Mouse (Mus musculus) neural tube, embryonic 14.5 days (tissue): ENCODE results near the gene Klf3. TPM values are rescaled to one million over a fixed set of nuclear protein-coding genes. Genes with fewer than 3 reads are reported as not detected.
A peak's percentile ranks its signal among the peaks of the same experiment; 100 is the strongest.

Experiments used
- ATAC-seq: fragments of 200-750 bp; cut with Nextera tagmentation; 2 replicates; pipeline ENCODE4 v1.8.0; 2017; ENCODE audit warnings: low read depth, mild to moderate bottlenecking, moderate TSS enrichment, moderate library complexity
- H3K27ac ChIP-seq: fragments of 300-500 bp; sonication (generic); 2 replicates; pipeline ENCODE4 v1.5.1; 2014; ENCODE audit warnings: low read depth, mild to moderate bottlenecking, control low read depth, low read length, moderate library complexity, mixed read lengths
- H3K27me3 ChIP-seq: fragments of 300-500 bp; sonication (generic); 2 replicates; pipeline ENCODE4 v1.6.1; 2014; ENCODE audit warnings: low read length; ENCODE audit not compliant: control insufficient read depth, insufficient read depth
- H3K36me3 ChIP-seq: fragments of 300-500 bp; sonication (generic); 2 replicates; pipeline ENCODE4 v1.6.1; 2014; ENCODE audit warnings: low read length, mixed read lengths; ENCODE audit not compliant: control insufficient read depth, insufficient read depth
- H3K4me1 ChIP-seq: fragments of 300-500 bp; sonication (generic); 2 replicates; pipeline ENCODE4 v1.6.1; 2014; ENCODE audit warnings: low read length; ENCODE audit not compliant: control insufficient read depth, insufficient read depth
- H3K4me2 ChIP-seq: fragments of 300-500 bp; sonication (generic); 2 replicates; pipeline ENCODE4 v1.6.1; 2014; ENCODE audit warnings: mild to moderate bottlenecking, low read depth, low read length, control low read depth
- H3K4me3 ChIP-seq: fragments of 300-500 bp; sonication (generic); 2 replicates; pipeline ENCODE4 v1.5.1; 2014; ENCODE audit warnings: low read depth, low read length, control low read depth, mixed read lengths
- H3K9ac ChIP-seq: fragments of 300-500 bp; sonication (generic); replicated peaks from 2 replicates; pipeline ENCODE4 v1.6.1; 2014; ENCODE audit warnings: low read depth, mild to moderate bottlenecking, control low read depth, low read length, mixed read lengths
- H3K9me3 ChIP-seq: fragments of 300-500 bp; sonication (generic); 2 replicates; pipeline ENCODE4 v1.6.1; 2016; ENCODE audit warnings: low read length; ENCODE audit not compliant: control insufficient read depth
- WGBS: fragments of 180-500 bp; shearing (Covaris S2); extraction: QIAGEN DNeasy Blood & Tissue Kit; methylation state at CpG from one replicate; pipeline ENCODE4 v1.1.7; 2014; 5-methylcytosine and 5-hydroxymethylcytosine counted together
- polyA plus RNA-seq: library from polyadenylated mRNA; unstranded; fragments of >200 nt; fragmentation: Nextera tagmentation; extraction: Ambion mirVana; gene quantifications from 2 replicates; pipeline ENCODE4 v1.2.1, GENCODE M21; 2014

Gene Klf3
- polyA plus RNA-seq, 1 experiment from 2014 or later: 20.1 TPM

- Histone ChIP-seq H3K27ac (no peak overlapping the region), H3K4me2 (no peak overlapping the region)
Measured at GRCm38 (mm10) chr5:64861471-64862199, 58.4 kb downstream of the Klf3 start.

GRCm38 (mm10) chr5:64862269-64862668 is 59.1 kb downstream of the Klf3 start:
- Histone ChIP-seq H3K27me3 (no peaks in the 10 kb centered on the region), H3K9me3 (no peaks in the 10 kb centered on the region), H3K27ac (no peak overlapping the region), H3K4me1 (no peaks in the 10 kb centered on the region), H3K9ac (no peak overlapping the region), H3K4me2 (no peak overlapping the region), H3K4me3 (no peak overlapping the region), H3K36me3 (no peaks in the 10 kb centered on the region)
- peak; percentile 45 for ATAC-seq
- WGBS: 62% methylated on average over 9 of the region's 9 CpGs

More at GRCm38 (mm10) chr5:64861471-64862199, 58.4 kb downstream of the Klf3 start:
- H3K9ac ChIP-seq: no peak overlapping the region
- ATAC-seq: no peak
- no peaks in the 10 kb centered on the region for H3K9me3 ChIP-seq
- H3K4me1 ChIP-seq: no peaks in the 10 kb centered on the region
- H3K4me3 ChIP-seq: no peak overlapping the region
- WGBS: 71% methylated on average over 17 of the region's 17 CpGs
- H3K27me3 ChIP-seq: no peaks in the 10 kb centered on the region
- H3K36me3 ChIP-seq: no peaks in the 10 kb centered on the region

DNA sequence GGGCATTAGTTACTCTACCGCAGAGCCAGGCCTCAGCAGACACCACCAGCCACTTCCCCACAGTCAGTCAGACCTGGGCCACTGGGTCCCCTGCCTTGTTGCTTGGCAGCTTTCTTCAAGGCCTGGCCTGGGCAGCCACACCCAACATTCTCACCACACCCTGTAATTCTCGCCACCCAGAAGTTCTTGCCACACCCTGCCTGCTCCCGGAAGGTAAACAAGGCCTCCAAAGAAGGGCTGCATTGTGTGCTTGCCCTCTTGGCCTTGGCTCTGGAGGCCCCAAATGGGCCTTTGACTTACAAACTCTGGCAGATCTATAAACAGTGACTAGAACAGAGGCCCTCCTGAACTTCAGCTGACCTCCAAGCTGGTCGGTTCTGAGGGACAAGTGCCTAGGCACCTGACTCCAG is 61.5 kb downstream of the Klf3 start:
- no peaks in the 10 kb centered on the region for H3K27me3 ChIP-seq
- H3K27ac ChIP-seq: no peak overlapping the region
- no peak overlapping the region for H3K4me2 ChIP-seq
- no peaks in the 10 kb centered on the region for H3K36me3 ChIP-seq
- no peaks in the 10 kb centered on the region for H3K4me1 ChIP-seq
- no peak overlapping the region for H3K9ac ChIP-seq
- no peaks in the 10 kb centered on the region for H3K9me3 ChIP-seq
- H3K4me3 ChIP-seq: no peak overlapping the region
- 35% methylated on average over 4 of the region's 4 CpGs for WGBS
- ATAC-seq: 0 out of 2 replicates have a peak, but pooled peaks have one; percentile 18

- Histone ChIP-seq H3K27me3 (no peaks in the 10 kb centered on the region), H3K4me1 (no peaks in the 10 kb centered on the region), H3K9me3 (no peaks in the 10 kb centered on the region), H3K27ac (no peak overlapping the region), H3K4me3 (no peak overlapping the region), H3K4me2 (no peak overlapping the region), H3K36me3 (no peaks in the 10 kb centered on the region), H3K9ac (no peak overlapping the region)
- 80% methylated on average over 12 of the region's 12 CpGs for WGBS
- no peak for ATAC-seq
Measured at GRCm38 (mm10) chr5:64865219-64865964, 62.2 kb downstream of the Klf3 start.

- H3K4me1 ChIP-seq: no peaks in the 10 kb centered on the region
- WGBS: 35% methylated on average over 5 of the region's 5 CpGs
- H3K4me3 ChIP-seq: no peak overlapping the region
- no peak for ATAC-seq
- H3K27me3 ChIP-seq: no peaks in the 10 kb centered on the region
- no peaks in the 10 kb centered on the region for H3K36me3 ChIP-seq
- no peak overlapping the region for H3K4me2 ChIP-seq
- H3K27ac ChIP-seq: no peak overlapping the region
- H3K9ac ChIP-seq: no peak overlapping the region
- no peaks in the 10 kb centered on the region for H3K9me3 ChIP-seq
Measured at GRCm38 (mm10) chr5:64866331-64867050, 63.3 kb downstream of the Klf3 start.

DNA sequence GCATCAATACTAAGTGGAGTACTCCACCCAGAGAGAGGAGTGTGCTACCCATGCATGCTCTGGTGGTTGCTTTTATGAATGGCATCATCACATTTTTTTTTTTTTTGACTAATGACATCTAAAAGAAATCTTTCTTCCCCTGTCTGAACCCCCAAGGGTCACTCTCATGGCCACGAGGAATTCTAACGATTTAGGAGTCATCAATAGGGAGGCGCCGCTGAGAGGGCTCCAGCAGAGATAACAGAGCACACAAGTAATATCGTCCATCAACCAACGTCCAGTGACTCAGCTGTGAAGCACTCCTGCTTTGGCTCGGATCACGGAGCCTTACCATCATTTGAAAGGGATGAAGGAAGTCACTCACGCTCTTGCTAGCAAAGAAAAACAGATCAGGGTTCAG is 63.9 kb downstream of the Klf3 start:
- Histone ChIP-seq H3K27me3 (no peaks in the 10 kb centered on the region), H3K36me3 (no peaks in the 10 kb centered on the region)
- WGBS: 51% methylated on average over 9 of the region's 9 CpGs

GRCm38 (mm10) chr5:64867551-64867950 is 64.4 kb downstream of the Klf3 start:
- no peaks in the 10 kb centered on the region for H3K36me3 ChIP-seq
- H3K4me2 ChIP-seq: no peak overlapping the region
- no peaks in the 10 kb centered on the region for H3K27me3 ChIP-seq
- H3K4me1 ChIP-seq: no peaks in the 10 kb centered on the region
- no peak overlapping the region for H3K9ac ChIP-seq
- no peak overlapping the region for H3K27ac ChIP-seq
- ATAC-seq: no peak
- 85% methylated on average over 5 of the region's 5 CpGs for WGBS
- no peak overlapping the region for H3K4me3 ChIP-seq
- H3K9me3 ChIP-seq: no peaks in the 10 kb centered on the region

More for the DNA sequence above, 63.9 kb downstream of the Klf3 start:
- H3K27ac ChIP-seq: no peak overlapping the region
- H3K9ac ChIP-seq: no peak overlapping the region
- H3K9me3 ChIP-seq: no peaks in the 10 kb centered on the region
- H3K4me1 ChIP-seq: no peaks in the 10 kb centered on the region
- H3K4me3 ChIP-seq: no peak overlapping the region
- H3K4me2 ChIP-seq: no peak overlapping the region
- no peak for ATAC-seq

DNA sequence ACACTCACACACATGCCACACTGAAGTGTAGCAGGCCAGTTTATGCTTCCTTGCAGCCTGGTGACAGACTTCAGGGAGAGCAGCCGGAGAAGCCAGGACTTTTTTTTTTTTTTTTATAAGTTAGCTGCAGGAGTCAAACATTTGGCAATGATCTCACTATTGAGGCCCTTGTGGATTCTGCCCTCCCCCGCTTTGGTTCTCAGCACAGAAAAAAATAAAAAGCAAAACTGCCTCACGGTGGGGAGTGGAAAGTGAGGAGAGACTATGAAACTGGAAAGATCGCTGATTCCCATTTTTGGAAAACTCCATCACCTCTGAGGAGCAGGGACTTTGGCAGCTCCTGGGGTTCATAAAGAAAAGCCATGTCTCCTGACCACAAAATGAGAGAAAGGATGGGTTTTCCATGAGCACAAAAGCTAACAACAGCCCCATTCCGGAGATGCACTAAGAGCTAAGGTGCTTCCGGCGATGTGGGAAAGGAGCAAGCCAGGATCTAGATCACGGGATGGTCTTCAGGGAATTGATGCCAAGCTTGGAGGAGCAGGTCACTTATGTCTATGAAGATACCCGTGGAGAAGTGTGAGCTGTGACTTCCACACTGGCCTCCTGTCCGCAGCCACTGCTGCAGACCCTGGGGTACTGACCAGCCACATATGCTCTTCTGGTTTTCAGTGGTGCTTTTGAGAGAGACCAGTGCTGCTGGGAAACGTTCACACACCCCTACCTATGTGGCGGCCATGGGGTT is 73.1 kb downstream of the Klf3 start:
- Histone ChIP-seq H3K27ac (no peak overlapping the region), H3K4me1 (peaks cover 7% of the 10 kb centered on the region; the same call in 1 of the 2 replicates), H3K4me3 (no peak overlapping the region), H3K4me2 (no peak overlapping the region), H3K36me3 (no peaks in the 10 kb centered on the region), H3K9me3 (peaks cover 5% of the 10 kb centered on the region), H3K27me3 (no peaks in the 10 kb centered on the region), H3K9ac (no peak overlapping the region)
- no peak for ATAC-seq
- 82% methylated on average over 12 of the region's 12 CpGs for WGBS
